Mouse (Mus musculus): ENCODE measurements around the gene Pam16. TPM values are rescaled to one million over a fixed set of nuclear protein-coding genes. Genes with fewer than 3 reads are reported as not detected.
A peak's percentile ranks its signal among the peaks of the same experiment; 100 is the strongest.

Gene Pam16
- total RNA-seq, 2 experiments from 2014 or later = 77.1 TPM

GRCm38 (mm10) chr16:4613736-4614135, 11.1 kb downstream of the Pam16 start:
- DNase-seq (ENCODE audit: low spot score in 2 of 2) = no peak

- no peak for DNase-seq (ENCODE audit: low spot score in 2 of 2)
Measured at GRCm38 (mm10) chr16:4611676-4612075, 13.1 kb downstream of the Pam16 start.

- DNase-seq (ENCODE audit: low spot score in 2 of 2) = no peak
Measured at GRCm38 (mm10) chr16:4611193-4611592, 13.6 kb downstream of the Pam16 start.

GRCm38 (mm10) chr16:4608532-4609059, 16.2 kb downstream of the Pam16 start:
- DNase-seq (ENCODE audit: low spot score in 2 of 2) = no peak

GRCm38 (mm10) chr16:4607818-4608531, 16.8 kb downstream of the Pam16 start:
- DNase-seq (ENCODE audit: low spot score in 2 of 2) = peak; percentile 62 to 77

- peak in 1 of 2 experiments; percentile 42 for DNase-seq (ENCODE audit: low spot score in 2 of 2)
Measured at GRCm38 (mm10) chr16:4606431-4607084, 18.2 kb downstream of the Pam16 start.

- no peak for DNase-seq (ENCODE audit: low spot score in 2 of 2)
Measured at GRCm38 (mm10) chr16:4605514-4606131, 19.2 kb downstream of the Pam16 start.

GRCm38 (mm10) chr16:4604293-4604837, 20.4 kb downstream of the Pam16 start:
- DNase-seq (ENCODE audit: low spot score in 2 of 2) = no peak

- no peak for DNase-seq (ENCODE audit: low spot score in 2 of 2)
Measured at GRCm38 (mm10) chr16:4603453-4603837, 21.3 kb downstream of the Pam16 start.

- no peak for DNase-seq (ENCODE audit: low spot score in 2 of 2)
Measured at GRCm38 (mm10) chr16:4602766-4603452, 21.9 kb downstream of the Pam16 start.

- no peak for DNase-seq (ENCODE audit: low spot score in 2 of 2)
Measured at GRCm38 (mm10) chr16:4602189-4602588, 22.6 kb downstream of the Pam16 start.

GRCm38 (mm10) chr16:4600701-4601310, 24.0 kb downstream of the Pam16 start:
- no peak for DNase-seq (ENCODE audit: low spot score in 2 of 2)

GRCm38 (mm10) chr16:4599616-4600015, 25.2 kb downstream of the Pam16 start:
- DNase-seq (ENCODE audit: low spot score in 2 of 2) = no peak

- no peak for DNase-seq (ENCODE audit: low spot score in 2 of 2)
Measured at GRCm38 (mm10) chr16:4598891-4599543, 25.8 kb downstream of the Pam16 start.

- peak in 1 of 2 experiments; percentile 8 for DNase-seq (ENCODE audit: low spot score in 2 of 2)
Measured at GRCm38 (mm10) chr16:4598041-4598440, 26.7 kb downstream of the Pam16 start.

GRCm38 (mm10) chr16:4597296-4597695, 27.5 kb downstream of the Pam16 start:
- DNase-seq (ENCODE audit: low spot score in 2 of 2) = peak in 1 of 2 experiments; percentile 47

GRCm38 (mm10) chr16:4596836-4597235, 28.0 kb downstream of the Pam16 start:
- no peak for DNase-seq (ENCODE audit: low spot score in 2 of 2)

- no peak for DNase-seq (ENCODE audit: low spot score in 2 of 2)
Measured at GRCm38 (mm10) chr16:4596141-4596728, 28.6 kb downstream of the Pam16 start.

- DNase-seq (ENCODE audit: low spot score in 2 of 2) = peak in 1 of 2 experiments; percentile 63
Measured at GRCm38 (mm10) chr16:4595527-4595963, 29.2 kb downstream of the Pam16 start.
